Mouse (Mus musculus) lung, adult 18-20 months (tissue): ENCODE data around the gene Nwd1.
"Not testable (repeated sequence)": the region's sequence is repeated elsewhere in the genome, so short reads cannot be mapped to it uniquely, and the experiment has no call there.

Experiments
- DNase-seq, 2 experiments: peaks; one replicate each; pipeline ENCODE4 v3.0.0; 2022; ENCODE audit warnings: mixed read lengths in 2 of 2

Gene Nwd1

DNA sequence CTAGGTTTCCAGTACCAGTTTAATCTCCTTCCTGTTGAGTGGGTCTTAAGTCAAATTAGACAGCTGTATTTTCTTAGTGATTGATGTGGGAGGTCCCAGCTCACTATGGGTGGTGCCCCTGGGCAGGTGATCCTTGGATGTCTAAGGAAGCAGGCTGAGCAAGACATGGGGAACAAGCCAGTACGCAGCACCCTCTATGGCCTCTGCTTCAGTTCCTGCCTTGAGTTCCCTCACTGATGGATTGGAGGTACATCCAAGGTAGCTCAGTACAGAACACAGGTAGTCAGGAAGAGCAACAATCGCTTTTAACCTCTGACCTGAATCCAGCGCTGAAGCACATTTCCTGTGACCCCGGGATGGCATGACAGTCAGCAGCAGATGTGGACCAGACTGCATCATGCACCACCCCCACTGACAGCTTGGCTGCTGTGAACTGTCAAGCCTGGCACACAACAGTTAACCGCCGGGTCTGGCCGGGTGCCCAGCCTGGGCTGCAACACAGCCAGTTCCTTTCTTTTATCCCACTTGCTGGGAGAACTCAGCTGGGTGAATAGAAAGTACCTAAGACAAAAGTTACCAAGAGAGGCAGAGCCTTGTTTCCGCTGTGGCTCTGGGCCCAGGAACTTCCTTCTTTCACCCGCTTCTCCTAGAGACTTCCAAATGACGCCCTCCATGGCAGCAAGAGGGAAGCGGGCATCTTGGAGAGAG, at the start of gene Nwd1:
TSS of gene Nwd1 (plus strand) at position 652 of the 708 bp plus-strand sequence.
- DNase-seq, result peak; percentile 66 to 75

DNA sequence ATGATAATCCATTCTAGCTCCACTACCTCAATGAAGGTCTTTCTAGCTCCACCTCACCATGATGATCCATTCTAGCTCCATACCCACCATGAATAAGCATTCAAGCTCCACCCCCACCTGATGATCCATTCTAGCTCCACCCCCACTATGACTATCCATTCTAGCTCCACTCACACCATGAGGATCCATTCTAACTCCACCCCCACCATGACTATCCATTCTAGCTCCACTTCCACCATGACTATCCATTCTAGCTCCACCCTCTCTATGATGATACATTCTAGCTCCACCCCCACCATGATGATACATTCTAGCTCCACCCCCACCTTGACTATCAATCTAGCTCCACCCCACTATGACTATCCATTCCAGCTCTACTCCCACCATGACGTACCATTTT, 3.6 kb upstream of the Nwd1 start:
- no peak for DNase-seq

DNA sequence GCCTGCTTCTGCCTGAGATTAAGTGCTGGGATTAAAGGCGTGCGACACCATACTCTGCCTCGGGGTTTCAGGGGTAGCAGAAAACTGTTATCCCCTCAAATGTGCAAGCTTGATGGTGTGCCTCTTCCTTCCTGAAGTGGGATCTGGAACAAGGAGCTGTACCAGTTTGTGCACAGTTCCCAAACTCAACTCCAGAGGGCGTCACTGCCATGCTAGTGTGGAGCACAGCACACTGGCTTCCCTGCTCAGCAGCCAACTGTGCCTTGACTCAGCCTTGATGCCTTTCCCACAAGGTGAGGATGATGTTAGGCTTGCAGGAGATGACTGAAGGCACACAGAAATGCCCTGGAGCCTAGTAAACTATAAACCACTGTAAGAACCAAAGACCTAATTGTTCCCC, 1.9 kb upstream of the Nwd1 start:
- no peak for DNase-seq

DNA sequence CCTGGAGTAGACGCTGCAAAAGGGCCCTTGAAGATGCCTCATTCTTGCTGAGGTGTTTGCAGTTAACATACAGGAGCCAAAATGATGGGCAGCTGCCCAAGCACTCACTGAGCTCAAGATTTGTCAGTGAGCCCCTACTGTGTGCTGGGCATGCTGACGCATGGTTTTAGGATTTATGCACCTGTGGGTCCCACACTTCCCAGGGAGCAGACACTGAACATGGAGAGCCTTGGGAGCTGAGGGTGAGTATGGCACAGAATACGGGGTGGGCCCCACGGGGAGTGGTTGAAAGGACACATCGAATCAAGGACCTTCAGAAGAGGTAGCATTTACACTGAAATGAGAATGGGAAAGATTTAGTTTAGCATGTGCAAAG, 245 bp downstream of the Nwd1 start:
- no peak for DNase-seq

DNA sequence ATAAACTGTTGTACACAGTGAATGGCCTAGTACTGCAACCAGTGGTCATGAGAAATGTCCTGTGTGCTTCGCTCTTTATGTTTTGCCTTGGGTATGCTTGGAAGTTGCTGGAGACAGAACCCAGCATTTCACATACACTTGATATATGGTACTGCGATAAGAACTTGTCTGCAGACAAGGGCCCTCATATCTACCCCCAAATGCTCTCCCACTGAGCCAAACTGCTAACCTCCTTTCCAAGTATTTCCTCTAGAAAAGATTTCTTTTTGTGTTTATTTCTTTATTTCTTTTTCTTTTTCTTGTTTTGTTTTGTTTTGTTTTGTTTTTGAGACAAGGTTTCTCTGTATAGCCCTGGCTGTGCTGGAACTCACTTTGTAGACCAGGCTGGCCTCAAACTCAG, 4.2 kb downstream of the Nwd1 start:
- no peak for DNase-seq

DNA sequence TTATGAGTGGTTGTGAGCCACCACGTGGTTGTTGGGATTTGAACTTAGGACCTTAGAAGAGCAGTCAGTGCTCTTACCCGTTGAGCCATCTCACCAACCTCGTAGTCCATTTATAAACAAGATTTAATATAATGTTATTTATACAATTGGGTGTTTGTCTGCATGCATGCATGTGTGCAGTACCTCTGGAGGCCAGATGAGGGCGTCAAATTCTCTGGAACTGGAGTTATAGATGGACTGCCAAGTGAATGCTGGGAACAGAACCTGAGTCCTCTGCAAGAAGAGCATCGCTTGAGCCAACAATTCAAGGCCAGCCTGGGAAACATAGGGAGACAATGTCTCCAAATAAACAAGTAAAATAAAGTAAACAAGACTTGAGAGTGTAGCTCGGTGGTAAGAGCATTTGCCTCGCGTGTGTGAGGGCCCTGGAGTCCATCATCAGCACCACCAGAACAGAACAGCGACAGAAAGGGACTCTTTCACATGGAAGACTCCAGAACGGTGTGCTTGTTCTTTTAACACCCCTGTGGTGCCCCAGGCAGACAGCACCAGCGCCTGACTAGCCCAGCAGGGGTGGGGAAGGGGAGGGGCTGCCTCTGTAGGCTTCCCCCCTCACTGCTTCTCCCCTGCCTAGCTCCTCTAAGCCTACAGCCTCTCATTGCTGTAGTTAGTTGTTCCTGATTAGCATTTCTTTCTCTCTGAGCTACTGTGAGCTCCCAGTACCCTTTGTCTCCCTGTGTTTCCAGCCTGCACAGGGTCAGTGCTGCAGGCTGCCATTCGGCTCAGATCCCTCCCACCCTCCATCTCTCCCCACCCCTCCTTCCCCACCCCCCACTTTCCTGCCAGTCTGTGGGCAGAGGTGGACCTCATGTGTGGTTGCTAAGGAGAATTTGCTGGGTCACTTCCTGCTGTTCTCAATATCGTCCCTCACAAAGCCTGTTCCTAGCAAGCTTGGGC, 8.3 kb downstream of the Nwd1 start:
- no peak for DNase-seq

DNA sequence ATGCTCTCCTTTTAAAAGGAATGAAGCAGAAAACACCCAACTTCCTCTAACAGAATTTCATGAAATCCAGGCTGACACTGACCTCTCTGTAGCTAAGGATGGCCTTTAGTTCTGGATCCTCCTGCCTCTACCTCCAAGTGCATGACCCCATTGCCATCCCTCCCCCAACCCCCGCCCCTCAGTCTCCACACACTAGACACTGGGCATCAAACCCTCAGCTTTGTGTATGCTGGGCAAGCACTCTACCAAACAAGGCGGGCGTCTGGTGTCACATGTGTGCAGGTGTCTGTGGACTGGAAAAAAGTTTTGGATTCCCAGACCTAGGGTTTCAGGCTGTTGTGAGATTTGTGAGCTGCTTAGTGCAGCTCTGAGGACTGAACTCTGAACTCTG, 9.0 kb downstream of the Nwd1 start:
- DNase-seq, result no peak

DNA sequence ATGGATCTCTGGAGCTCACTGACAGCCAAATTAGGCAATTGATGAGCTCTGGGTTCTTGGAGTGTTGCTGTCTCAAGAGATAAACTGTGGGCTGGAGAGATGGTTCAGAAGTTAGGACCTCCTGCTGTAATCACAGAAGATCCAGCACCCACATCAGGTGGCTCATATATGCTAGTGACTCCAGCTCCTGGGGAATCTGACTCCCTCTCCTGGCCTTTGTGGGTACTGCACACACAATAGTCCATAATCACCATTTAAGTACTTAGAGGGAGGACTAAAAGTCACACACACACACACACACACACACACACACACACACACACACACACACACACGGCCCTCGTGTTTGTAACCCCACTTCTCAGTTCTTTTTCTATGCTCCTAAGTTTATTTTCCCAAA, 13.5 kb downstream of the Nwd1 start:
- no peak for DNase-seq

DNA sequence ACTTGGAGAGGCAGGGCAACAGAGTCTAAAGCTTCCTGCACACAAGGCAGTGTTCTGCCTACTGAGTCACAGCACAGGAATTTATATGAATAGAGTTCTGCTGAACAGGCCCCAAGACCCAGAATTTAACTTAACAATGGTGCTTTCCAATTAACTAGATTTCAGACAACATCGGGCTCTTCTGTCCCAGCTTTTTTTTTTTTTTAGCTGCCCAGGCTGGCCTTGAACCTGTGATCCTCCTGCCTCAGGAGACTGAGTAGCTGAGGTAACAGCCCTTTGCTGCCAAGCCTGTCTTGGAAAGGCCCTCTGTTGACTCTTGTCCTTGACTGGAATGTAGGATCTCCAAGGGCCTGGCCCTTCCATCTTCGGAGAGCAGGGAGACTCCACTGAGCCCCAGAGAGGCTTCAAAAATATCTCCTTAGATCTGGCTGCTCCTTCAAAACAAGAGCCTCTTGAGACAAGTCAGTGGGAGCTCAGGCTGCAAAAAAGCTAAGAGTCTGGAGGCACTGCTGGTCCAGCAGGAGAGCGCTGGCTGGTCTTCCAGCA, 17.7 kb downstream of the Nwd1 start:
- no peak for DNase-seq

DNA sequence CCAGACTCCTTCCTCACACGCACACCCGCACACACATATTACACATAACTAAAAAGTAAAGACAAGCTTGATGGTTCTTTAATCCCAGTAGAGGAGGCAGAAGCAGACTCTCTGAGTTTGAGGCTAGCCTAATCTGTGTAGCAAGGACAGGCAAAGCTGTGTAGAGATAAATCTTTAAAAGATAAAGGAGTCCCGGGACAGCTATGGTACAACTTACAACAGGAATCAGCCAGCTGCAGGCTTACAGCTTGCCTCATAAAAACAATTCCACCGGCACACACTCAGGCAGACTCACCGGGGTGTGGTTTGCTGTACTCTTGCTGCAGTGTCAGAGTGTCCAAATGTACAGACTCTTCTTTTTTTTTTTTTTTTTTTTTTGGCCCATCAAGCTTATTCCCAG, 18.2 kb downstream of the Nwd1 start:
- no peak for DNase-seq

DNA sequence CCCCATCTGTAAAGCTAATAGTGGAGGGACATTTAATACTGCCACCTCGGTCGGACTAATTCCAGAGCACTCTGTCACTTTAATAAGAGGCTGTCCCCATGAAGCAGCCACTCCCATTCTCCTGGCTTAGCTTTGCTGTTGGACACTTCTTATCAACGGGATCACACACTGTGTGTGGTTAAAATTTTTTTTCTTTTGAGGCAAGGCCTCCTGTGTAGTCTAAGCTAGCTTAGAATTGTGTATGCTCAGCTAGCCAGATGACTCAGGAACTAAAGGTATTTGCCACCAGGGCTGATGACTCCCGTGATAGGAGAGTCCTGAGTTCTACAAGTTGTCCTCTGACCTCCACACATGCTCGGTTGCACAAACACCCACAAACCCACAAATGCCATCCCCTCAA, 18.9 kb downstream of the Nwd1 start:
- DNase-seq, result peak in 1 of 2 experiments; percentile 14

DNA sequence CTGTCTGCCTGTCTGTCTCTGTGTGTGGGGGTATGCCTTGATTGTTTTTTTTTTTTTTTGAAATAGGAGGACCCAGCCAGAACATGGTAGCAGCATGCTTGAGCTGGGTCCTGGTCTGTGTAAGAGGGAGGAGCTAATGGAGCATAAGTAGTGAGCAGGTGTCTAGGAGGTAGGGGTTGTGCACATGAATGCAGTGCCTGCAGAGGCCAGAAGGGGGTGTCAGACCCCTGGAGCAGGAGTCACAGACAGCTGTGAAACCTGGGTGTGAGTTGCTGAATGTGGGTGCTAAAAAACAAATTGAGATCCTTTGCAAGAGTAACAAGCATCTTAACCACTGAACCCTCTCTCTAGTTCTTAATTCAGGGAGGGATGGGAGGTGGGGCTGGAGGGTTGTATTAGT, 22.4 kb downstream of the Nwd1 start:
- DNase-seq, result no peak

DNA sequence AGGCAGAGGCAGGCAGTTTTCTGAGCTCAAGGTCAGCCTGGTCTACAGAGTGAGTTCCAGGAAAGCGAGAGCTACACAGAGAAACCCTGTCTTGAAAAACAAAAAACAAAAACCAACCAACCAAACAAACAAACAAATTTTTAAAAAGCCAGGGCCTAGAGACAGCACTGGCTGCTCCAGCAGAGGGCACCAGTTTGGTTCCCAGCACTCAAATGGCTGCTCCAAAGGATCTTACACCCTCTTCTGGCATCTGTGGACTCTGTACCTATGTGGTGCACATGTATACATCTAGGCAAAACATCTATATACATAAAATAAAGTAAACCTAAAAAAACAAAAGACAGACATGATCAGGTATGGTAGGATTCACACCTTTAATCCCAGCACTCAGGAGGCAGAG, 26.3 kb downstream of the Nwd1 start:
- no peak for DNase-seq

DNA sequence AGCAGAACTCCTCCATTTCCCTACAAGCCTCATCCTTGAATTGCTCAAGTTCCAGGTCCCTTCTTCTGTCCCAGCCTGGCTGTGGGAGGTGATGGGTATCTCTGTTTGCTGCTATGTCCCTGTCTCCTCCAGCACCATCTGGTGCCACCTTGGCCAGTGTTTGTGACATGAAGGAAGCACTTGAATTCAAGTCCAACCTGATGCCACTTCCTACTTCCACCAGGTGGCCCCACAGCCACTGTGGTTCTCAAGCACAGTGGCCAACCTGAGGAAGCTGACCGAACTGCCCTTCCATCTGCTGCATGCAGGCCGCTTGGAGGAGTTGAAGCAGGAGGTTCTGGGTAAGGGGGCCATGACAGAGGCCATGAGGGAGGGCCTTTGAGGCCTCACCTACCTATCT, 27.7 kb downstream of the Nwd1 start:
- DNase-seq, result no peak

DNA sequence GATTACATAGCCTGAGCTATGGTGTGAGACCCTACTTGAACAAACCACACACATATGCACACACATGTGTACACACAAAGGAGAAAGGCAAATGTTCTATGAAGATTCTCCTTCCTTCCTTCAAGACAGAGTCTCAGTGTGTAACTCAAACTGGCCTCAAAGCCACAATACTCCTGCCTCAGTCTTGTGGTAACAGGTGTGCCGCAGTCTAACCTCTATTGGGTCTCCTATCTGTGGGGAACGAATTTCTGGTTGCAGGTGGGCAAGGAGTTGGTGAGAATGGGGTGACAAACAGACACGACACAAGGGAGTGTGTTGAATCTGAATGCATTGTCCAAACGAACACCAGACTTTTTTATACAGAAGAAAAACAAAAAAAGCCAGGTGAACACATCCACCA, 29.9 kb downstream of the Nwd1 start:
- DNase-seq, result no peak

DNA sequence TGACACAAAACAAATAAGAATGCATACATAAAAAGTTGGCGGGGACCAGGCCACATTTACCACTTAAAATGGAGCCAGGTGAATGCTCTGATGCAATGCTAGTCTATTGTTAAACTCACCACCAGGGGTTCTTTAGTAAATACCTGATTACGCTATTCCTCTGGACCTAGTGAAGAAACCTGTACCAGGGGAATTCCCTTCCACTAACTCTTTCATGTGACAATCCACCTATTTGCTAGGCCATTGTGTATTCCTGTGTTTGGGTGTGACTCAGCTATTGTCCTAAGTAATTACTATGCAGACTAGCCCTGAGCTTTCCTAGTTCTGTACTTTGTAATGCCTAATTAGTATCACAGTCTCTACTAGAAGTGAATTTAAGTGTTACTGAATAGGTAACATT, 30.3 kb downstream of the Nwd1 start:
- not testable (repeated sequence) for DNase-seq

DNA sequence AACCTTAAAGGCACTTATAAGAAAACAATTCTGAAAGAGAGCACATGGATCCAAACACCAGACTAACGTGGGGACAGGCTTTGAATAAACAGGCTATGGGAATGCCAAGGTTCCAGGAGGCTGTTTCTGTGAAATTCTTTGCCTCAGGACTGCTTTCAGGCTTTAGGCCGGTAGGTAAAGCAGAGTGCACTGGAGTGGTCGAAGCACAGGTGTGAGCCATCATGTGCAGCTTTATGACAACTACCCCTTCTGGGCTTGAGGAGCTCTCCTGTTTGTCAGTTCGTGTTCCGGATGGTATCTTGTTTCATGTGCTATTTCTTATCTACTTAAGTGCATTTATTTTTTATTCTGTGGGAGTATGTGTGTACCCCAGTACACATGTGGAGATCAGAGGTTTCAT, 30.8 kb downstream of the Nwd1 start:
- no peak for DNase-seq

DNA sequence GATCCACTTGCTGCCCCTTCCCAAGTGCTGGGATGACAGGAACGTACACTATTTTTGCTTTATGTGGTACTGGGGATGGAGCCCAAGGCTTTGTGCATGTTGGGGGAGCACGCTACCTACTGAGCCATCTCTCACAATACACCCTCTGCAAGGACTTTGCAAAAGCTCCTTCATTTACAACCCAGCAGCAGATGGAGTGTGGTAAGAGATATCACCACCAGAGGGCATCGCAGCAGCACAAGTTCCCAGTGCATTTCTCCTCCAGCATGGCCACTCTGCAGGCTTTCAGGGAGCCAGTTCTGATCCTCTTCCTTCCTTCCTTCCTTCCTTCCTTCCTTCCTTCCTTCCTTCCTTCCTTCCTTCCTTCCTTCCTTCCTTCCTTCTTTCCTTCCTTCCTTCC, 33.6 kb downstream of the Nwd1 start:
- peak; percentile 42 to 55 for DNase-seq

DNA sequence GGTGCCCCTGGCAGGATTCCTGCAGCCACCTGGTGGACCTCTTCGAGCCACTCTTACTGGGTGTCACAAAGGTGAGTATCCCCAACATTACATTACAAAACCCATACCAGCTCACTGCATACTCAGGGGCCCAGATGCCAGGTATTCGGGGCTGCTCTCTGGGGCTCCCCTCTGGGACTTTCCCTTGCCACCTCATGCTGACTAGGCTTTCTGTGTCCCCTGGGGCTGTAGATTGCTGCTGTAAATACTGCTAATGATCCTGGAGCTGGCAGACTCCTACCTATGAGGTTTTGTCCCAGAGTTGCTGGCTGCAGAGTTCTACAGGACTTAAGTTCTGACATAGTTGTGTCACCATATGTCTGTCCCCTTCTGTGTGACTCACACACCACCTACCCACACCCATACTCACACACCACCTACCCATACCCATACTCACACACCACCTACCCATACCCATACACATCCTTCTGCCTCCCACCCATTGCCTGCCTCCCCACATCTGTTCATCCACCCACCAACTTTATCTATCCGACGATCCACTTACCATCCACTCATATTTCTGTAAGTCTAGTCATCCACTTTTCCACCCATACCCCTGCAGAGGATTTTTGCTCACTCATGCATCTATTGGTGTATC, 35.7 kb downstream of the Nwd1 start:
- no peak for DNase-seq

DNA sequence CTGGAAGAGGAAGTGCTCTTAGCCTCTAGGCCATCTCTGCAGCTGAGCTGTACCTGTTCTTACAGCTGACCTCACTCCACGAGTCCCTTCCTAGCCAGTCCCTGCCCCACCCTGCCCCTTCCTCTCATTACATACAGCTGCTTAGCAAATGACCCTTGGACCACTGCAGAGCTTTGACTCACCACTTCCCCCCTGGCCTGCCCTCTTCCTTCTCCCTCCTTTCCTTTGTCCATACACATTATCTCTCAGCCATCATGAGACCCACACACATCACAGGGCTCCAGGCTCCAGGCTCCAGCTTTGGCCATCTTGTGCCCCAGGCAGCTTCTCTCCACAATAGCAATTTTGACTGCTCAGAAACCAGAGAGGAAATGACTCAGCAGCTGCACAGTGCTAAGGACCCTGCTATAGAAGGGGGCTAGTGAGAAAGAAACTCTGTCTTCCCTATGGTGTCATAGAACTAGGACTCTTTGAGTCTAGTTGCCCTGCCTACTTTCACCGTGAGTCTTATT, 36.6 kb downstream of the Nwd1 start:
- DNase-seq, result no peak

DNA sequence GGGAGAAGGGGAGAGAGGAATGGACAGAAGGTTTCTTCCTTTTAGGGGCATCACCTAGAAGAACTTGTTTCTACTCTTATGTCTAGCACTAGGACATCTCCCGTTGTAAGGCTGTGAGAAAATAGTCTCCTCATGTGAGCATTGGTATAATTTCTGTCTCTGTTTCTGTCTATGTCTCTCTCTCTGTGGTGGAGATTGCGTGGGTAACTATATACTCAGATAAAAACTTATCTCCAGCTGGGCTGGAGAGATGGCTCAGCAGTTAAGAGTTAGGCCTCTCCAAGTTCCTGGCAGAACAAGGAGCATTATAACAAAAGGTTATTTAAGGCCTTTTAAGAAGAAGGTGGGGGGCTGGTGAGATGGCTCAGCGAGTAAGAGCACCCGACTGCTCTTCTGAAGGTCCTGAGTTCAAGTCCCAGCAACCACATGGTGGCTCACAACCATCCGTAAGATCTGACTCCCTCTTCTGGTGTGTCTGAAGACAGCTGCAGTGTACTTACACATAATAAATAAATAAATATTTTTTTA, 37.1 kb downstream of the Nwd1 start:
- not testable (repeated sequence) for DNase-seq

DNA sequence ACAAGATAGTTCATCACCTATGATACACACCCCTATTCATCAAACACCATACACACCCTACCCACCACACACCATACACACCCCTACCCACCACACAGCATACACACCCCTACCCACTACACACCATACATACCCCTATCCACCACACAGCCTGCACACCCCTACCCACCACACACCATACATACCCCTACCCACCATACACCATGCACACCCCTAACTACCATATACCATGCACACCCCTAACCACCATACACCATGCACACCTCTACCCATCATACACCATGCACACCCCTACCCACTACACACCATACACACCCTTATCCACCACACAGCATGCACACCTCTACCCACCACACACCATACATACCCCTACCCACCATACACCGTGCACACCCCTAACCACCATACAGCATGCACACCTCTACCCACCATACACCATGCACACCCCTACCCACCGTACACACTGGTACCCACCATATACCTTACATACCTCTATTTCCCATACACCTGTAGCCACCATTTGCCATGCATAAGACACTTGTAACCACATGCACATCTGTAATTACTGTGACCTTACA, 51.9 kb downstream of the Nwd1 start:
- DNase-seq, result no peak

DNA sequence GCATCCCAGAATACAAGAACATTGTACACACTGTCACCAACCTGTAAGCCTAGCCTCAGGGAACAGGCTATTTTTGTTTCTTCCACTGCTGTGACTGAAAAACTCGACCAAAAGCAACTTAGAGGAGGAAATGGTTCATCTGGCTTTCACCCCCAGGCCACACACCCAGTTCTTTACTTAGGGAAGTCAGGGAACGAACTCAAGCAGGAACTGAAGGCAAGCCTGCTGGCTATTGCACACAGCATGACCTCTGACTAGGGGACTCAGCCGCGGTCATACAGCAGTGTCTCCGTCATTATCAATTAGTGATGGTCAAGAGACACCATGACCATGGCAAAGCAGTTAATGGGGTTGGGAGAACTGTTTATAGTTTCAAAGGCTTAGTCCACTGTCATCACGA, 66.1 kb downstream of the Nwd1 start:
- DNase-seq, result no peak
